Mouse (Mus musculus) limb, embryonic 14.5 days (tissue): ENCODE data around the gene Msi2. TPM values are rescaled to one million over a fixed set of nuclear protein-coding genes. Genes with fewer than 3 reads are reported as not detected.
A peak's percentile ranks its signal among the peaks of the same experiment; 100 is the strongest.

Source experiments
- ATAC-seq: fragments of 200-750 bp; cut with Nextera tagmentation; 2 replicates; pipeline ENCODE4 v1.8.0; 2017; ENCODE audit warnings: low read depth, moderate number of reproducible peaks, moderate TSS enrichment; ENCODE audit not compliant: low FRiP score
- DNase-seq: peaks from one replicate; pipeline ENCODE4 v3.0.0-alpha.2; 2015; ENCODE audit warnings: low spot score
- H3K27ac ChIP-seq: fragments of 300-500 bp; sonication (generic); replicated peaks from 2 replicates; pipeline ENCODE4 v1.5.1; 2014; ENCODE audit warnings: low read depth, mild to moderate bottlenecking, low read length, moderate library complexity, mixed read lengths
- H3K27me3 ChIP-seq: fragments of 300-500 bp; sonication (generic); 2 replicates; pipeline ENCODE4 v1.6.1; 2014; ENCODE audit warnings: low read length, mixed read lengths; ENCODE audit not compliant: control insufficient read depth, insufficient read depth
- H3K36me3 ChIP-seq: fragments of 300-500 bp; sonication (generic); 2 replicates; pipeline ENCODE4 v1.6.1; 2014; ENCODE audit warnings: mild to moderate bottlenecking, low read length, moderate library complexity, mixed read lengths; ENCODE audit not compliant: control insufficient read depth, insufficient read depth
- H3K4me1 ChIP-seq: fragments of 300-500 bp; sonication (generic); 2 replicates; pipeline ENCODE4 v1.6.1; 2014; ENCODE audit warnings: antibody characterized with exemption, low read length, mixed read lengths; ENCODE audit not compliant: control insufficient read depth, insufficient read depth
- H3K4me2 ChIP-seq: fragments of 300-500 bp; sonication (generic); replicated peaks from 2 replicates; pipeline ENCODE4 v1.6.1; 2014; ENCODE audit warnings: low read depth, mild to moderate bottlenecking, low read length, moderate library complexity; ENCODE audit not compliant: severe bottlenecking
- H3K4me3 ChIP-seq: fragments of 300-500 bp; sonication (generic); replicated peaks from 2 replicates; pipeline ENCODE4 v1.5.1; 2014; ENCODE audit warnings: low read length
- H3K9ac ChIP-seq: fragments of 300-500 bp; sonication (generic); 2 replicates; pipeline ENCODE4 v1.6.1; 2014; ENCODE audit warnings: mild to moderate bottlenecking, low read depth, low read length, moderate library complexity; ENCODE audit not compliant: severe bottlenecking
- H3K9me3 ChIP-seq: fragments of 300-500 bp; sonication (generic); 2 replicates; pipeline ENCODE4 v1.6.1; 2016; ENCODE audit warnings: low read length; ENCODE audit not compliant: control insufficient read depth
- POLR2A ChIP-seq: fragments of 200-500 bp; IDR thresholded peaks from 2 replicates; pipeline ENCODE4 v1.8.0; 2012; ENCODE audit warnings: inconsistent platforms, mild to moderate bottlenecking, moderate library complexity, borderline replicate concordance; ENCODE audit not compliant: insufficient read depth, insufficient read length; ENCODE audit errors: extremely low read depth
- WGBS: fragments of 180-500 bp; shearing (Covaris S2); extraction: QIAGEN DNeasy Blood & Tissue Kit; methylation state at CpG from one replicate; pipeline ENCODE4 v1.1.7; 2014; 5-methylcytosine and 5-hydroxymethylcytosine counted together
- polyA plus RNA-seq, 2 experiments: library from polyadenylated mRNA; depleted of rRNA in 1 of 2; stranded (reverse) in 1 of 2; unstranded in 1 of 2; fragments of >200 nt; fragmentation: Nextera tagmentation in 1 of 2; extraction: Ambion mirVana in 1 of 2; gene quantifications; 2 replicates each; pipeline versions ENCODE4 v1.2.1 to v1.2.3; 2012 to 2014

Gene Msi2
- polyA plus RNA-seq, 2 experiments: 13.9 to 36.5 TPM

GRCm38 (mm10) chr11:88690556-88691287, 27.6 kb downstream of the Msi2 start:
- H3K9me3 ChIP-seq: no peaks in the 10 kb centered on the region
- TF ChIP-seq POLR2A: no peak
- no peak overlapping the region for H3K4me2 ChIP-seq
- WGBS: 9% methylated on average over 12 of the region's 12 CpGs
- H3K36me3 ChIP-seq: peaks cover 20% of the 10 kb centered on the region
- ATAC-seq (0 out of 2 replicates have a peak, but pooled peaks have one; percentile 7), DNase-seq (no peak)
- H3K4me3 ChIP-seq: no peak overlapping the region
- H3K9ac ChIP-seq: no peak overlapping the region
- H3K4me1 ChIP-seq: peaks cover 54% of the 10 kb centered on the region
- H3K27me3 ChIP-seq: no peaks in the 10 kb centered on the region
- no peak overlapping the region for H3K27ac ChIP-seq

GRCm38 (mm10) chr11:88689831-88690459, 28.4 kb downstream of the Msi2 start:
- Histone ChIP-seq H3K4me1 (peaks cover 51% of the 10 kb centered on the region), H3K27me3 (no peaks in the 10 kb centered on the region), H3K9ac (no peak overlapping the region), H3K36me3 (peaks cover 27% of the 10 kb centered on the region), H3K4me2 (no peak overlapping the region), H3K27ac (no peak overlapping the region), H3K4me3 (no peak overlapping the region), H3K9me3 (no peaks in the 10 kb centered on the region)
- 12% methylated on average over 14 of the region's 14 CpGs for WGBS
- no peak for ATAC-seq
- peak; percentile 16 for DNase-seq
- no peak for TF ChIP-seq POLR2A

- peaks cover 30% of the 10 kb centered on the region for H3K36me3 ChIP-seq
- TF ChIP-seq POLR2A: no peak
- no peak overlapping the region for H3K9ac ChIP-seq
- peaks cover 42% of the 10 kb centered on the region for H3K4me1 ChIP-seq
- H3K4me3 ChIP-seq: no peak overlapping the region
- H3K9me3 ChIP-seq: no peaks in the 10 kb centered on the region
- H3K4me2 ChIP-seq: no peak overlapping the region
- ATAC-seq (no peak), DNase-seq (no peak)
- no peaks in the 10 kb centered on the region for H3K27me3 ChIP-seq
- 89% methylated on average over 8 of the region's 8 CpGs for WGBS
- H3K27ac ChIP-seq: no peak overlapping the region
These were observed 29.7 kb downstream of the Msi2 start for GRCm38 (mm10) chr11:88688644-88689043.

- 81% methylated on average over 12 of the region's 12 CpGs for WGBS
- TF ChIP-seq POLR2A: no peak
- ATAC-seq (no peak), DNase-seq (no peak)
- Histone ChIP-seq H3K36me3 (peaks cover 34% of the 10 kb centered on the region), H3K4me2 (no peak overlapping the region), H3K4me1 (peaks cover 35% of the 10 kb centered on the region), H3K9ac (no peak overlapping the region), H3K27ac (no peak overlapping the region), H3K9me3 (no peaks in the 10 kb centered on the region), H3K4me3 (no peak overlapping the region), H3K27me3 (no peaks in the 10 kb centered on the region)
These were observed 30.6 kb downstream of the Msi2 start for GRCm38 (mm10) chr11:88687711-88688110.

GRCm38 (mm10) chr11:88687010-88687409, 31.3 kb downstream of the Msi2 start:
- no peak overlapping the region for H3K9ac ChIP-seq
- peaks cover 38% of the 10 kb centered on the region for H3K4me1 ChIP-seq
- H3K27ac ChIP-seq: no peak overlapping the region
- DNase-seq: no peak
- no peak overlapping the region for H3K4me3 ChIP-seq
- H3K9me3 ChIP-seq: no peaks in the 10 kb centered on the region
- peaks cover 34% of the 10 kb centered on the region for H3K36me3 ChIP-seq
- no peak overlapping the region for H3K4me2 ChIP-seq
- ATAC-seq: no peak
- 17% methylated on average over 5 of the region's 5 CpGs for WGBS
- no peaks in the 10 kb centered on the region for H3K27me3 ChIP-seq
- TF ChIP-seq POLR2A: no peak
